Mouse (Mus musculus): ENCODE measurements around the gene Ell. TPM values are rescaled to one million over a fixed set of nuclear protein-coding genes. Genes with fewer than 3 reads are reported as not detected.

Gene Ell
- polyA plus RNA-seq, 1 experiment from 2014 or later, result 15.4 TPM

- Histone ChIP-seq H3K4me2 (replicated peaks; ENCODE audit: low read depth, low read length) (no peak overlapping the region), H3K27ac (ENCODE audit: low read depth, low read length) (no peak overlapping the region), H3K4me3 (ENCODE audit: low read depth, low read length) (peak overlapping the region; percentile 8; the same call in 1 of the 2 replicates), H3K4me1 (replicated peaks; ENCODE audit: control insufficient read depth, insufficient read depth, low read length) (peaks cover 7% of the 10 kb centered on the region), H3K9me3 (ENCODE audit: control insufficient read depth, low read length) (no peaks in the 10 kb centered on the region), H3K9ac (ENCODE audit: low read depth, low read length) (no peak overlapping the region), H3K36me3 (ENCODE audit: control insufficient read depth, insufficient read depth, low read length) (no peaks in the 10 kb centered on the region), H3K27me3 (ENCODE audit: control insufficient read depth, insufficient read depth, low read length) (peaks cover 96% of the 10 kb centered on the region)
- ATAC-seq (ENCODE audit: low FRiP score), result no peak
- WGBS, result 2% methylated on average over 21 of the region's 21 CpGs
- peak; percentile 44 for DNase-seq (ENCODE audit: low spot score)
These were observed 44.1 kb upstream of the Ell start for GRCm38 (mm10) chr8:70495001-70495770.

GRCm38 (mm10) chr8:70495771-70496062 is 43.5 kb upstream of the Ell start:
- peak; percentile 32 for DNase-seq (ENCODE audit: low spot score)
- Histone ChIP-seq H3K9me3 (ENCODE audit: control insufficient read depth, low read length) (no peaks in the 10 kb centered on the region), H3K36me3 (ENCODE audit: control insufficient read depth, insufficient read depth, low read length) (no peaks in the 10 kb centered on the region), H3K4me2 (replicated peaks; ENCODE audit: low read depth, low read length) (no peak overlapping the region), H3K27me3 (ENCODE audit: control insufficient read depth, insufficient read depth, low read length) (peaks cover 96% of the 10 kb centered on the region), H3K4me3 (ENCODE audit: low read depth, low read length) (no peak overlapping the region), H3K4me1 (replicated peaks; ENCODE audit: control insufficient read depth, insufficient read depth, low read length) (peaks cover 7% of the 10 kb centered on the region), H3K9ac (ENCODE audit: low read depth, low read length) (no peak overlapping the region), H3K27ac (ENCODE audit: low read depth, low read length) (no peak overlapping the region)
- WGBS, result 6% methylated on average over 12 of the region's 12 CpGs
- no peak for ATAC-seq (ENCODE audit: low FRiP score)

GRCm38 (mm10) chr8:70500386-70501301 is 38.6 kb upstream of the Ell start:
- H3K27me3 ChIP-seq (ENCODE audit: control insufficient read depth, insufficient read depth, low read length), result peaks cover 78% of the 10 kb centered on the region

GRCm38 (mm10) chr8:70501820-70502529 is 37.3 kb upstream of the Ell start:
- DNase-seq (ENCODE audit: low spot score) (no peak), ATAC-seq (ENCODE audit: low FRiP score) (no peak)
- H3K4me2 ChIP-seq (replicated peaks; ENCODE audit: low read depth, low read length), result no peak overlapping the region
- H3K27me3 ChIP-seq (ENCODE audit: control insufficient read depth, insufficient read depth, low read length), result peaks cover 65% of the 10 kb centered on the region
- no peak overlapping the region for H3K4me3 ChIP-seq (ENCODE audit: low read depth, low read length)
- peaks cover 9% of the 10 kb centered on the region for H3K4me1 ChIP-seq (replicated peaks; ENCODE audit: control insufficient read depth, insufficient read depth, low read length)
- peaks cover 2% of the 10 kb centered on the region; the same call in 1 of the 2 replicates for H3K36me3 ChIP-seq (ENCODE audit: control insufficient read depth, insufficient read depth, low read length)
- WGBS, result 13% methylated on average over 23 of the region's 23 CpGs
- no peak overlapping the region for H3K9ac ChIP-seq (ENCODE audit: low read depth, low read length)
- H3K27ac ChIP-seq (ENCODE audit: low read depth, low read length), result no peak overlapping the region
- no peaks in the 10 kb centered on the region for H3K9me3 ChIP-seq (ENCODE audit: control insufficient read depth, low read length)

More at GRCm38 (mm10) chr8:70500386-70501301, 38.6 kb upstream of the Ell start:
- WGBS, result 6% methylated on average over 39 of the region's 39 CpGs
- Histone ChIP-seq H3K4me3 (ENCODE audit: low read depth, low read length) (no peak overlapping the region), H3K4me1 (replicated peaks; ENCODE audit: control insufficient read depth, insufficient read depth, low read length) (peaks cover 6% of the 10 kb centered on the region), H3K9ac (ENCODE audit: low read depth, low read length) (no peak overlapping the region), H3K36me3 (ENCODE audit: control insufficient read depth, insufficient read depth, low read length) (peaks cover 2% of the 10 kb centered on the region; the same call in 1 of the 2 replicates), H3K27ac (ENCODE audit: low read depth, low read length) (no peak overlapping the region), H3K9me3 (ENCODE audit: control insufficient read depth, low read length) (no peaks in the 10 kb centered on the region), H3K4me2 (replicated peaks; ENCODE audit: low read depth, low read length) (no peak overlapping the region; the same call in 1 of the 2 replicates)
- ATAC-seq (ENCODE audit: low FRiP score), result no peak
- no peak for DNase-seq (ENCODE audit: low spot score)

- Histone ChIP-seq H3K4me1 (replicated peaks; ENCODE audit: control insufficient read depth, insufficient read depth, low read length) (peaks cover 9% of the 10 kb centered on the region), H3K4me2 (replicated peaks; ENCODE audit: low read depth, low read length) (no peak overlapping the region), H3K9me3 (ENCODE audit: control insufficient read depth, low read length) (no peaks in the 10 kb centered on the region), H3K4me3 (ENCODE audit: low read depth, low read length) (no peak overlapping the region), H3K27me3 (ENCODE audit: control insufficient read depth, insufficient read depth, low read length) (peaks cover 59% of the 10 kb centered on the region), H3K9ac (ENCODE audit: low read depth, low read length) (no peak overlapping the region), H3K36me3 (ENCODE audit: control insufficient read depth, insufficient read depth, low read length) (peaks cover 4% of the 10 kb centered on the region; the same call in 1 of the 2 replicates), H3K27ac (ENCODE audit: low read depth, low read length) (no peak overlapping the region)
- DNase-seq (ENCODE audit: low spot score), result no peak
- 31% methylated on average over 12 of the region's 12 CpGs for WGBS
- no peak for ATAC-seq (ENCODE audit: low FRiP score)
These were observed 36.7 kb upstream of the Ell start for GRCm38 (mm10) chr8:70502540-70502939.

GRCm38 (mm10) chr8:70503062-70503750 is 36.1 kb upstream of the Ell start:
- no peak for ATAC-seq (ENCODE audit: low FRiP score)
- H3K9me3 ChIP-seq (ENCODE audit: control insufficient read depth, low read length), result no peaks in the 10 kb centered on the region
- H3K36me3 ChIP-seq (ENCODE audit: control insufficient read depth, insufficient read depth, low read length), result peaks cover 7% of the 10 kb centered on the region
- peak; percentile 87 for DNase-seq (ENCODE audit: low spot score)
- H3K27me3 ChIP-seq (ENCODE audit: control insufficient read depth, insufficient read depth, low read length), result peaks cover 56% of the 10 kb centered on the region
- WGBS, result 12% methylated on average over 46 of the region's 46 CpGs
- H3K4me2 ChIP-seq (replicated peaks; ENCODE audit: low read depth, low read length), result no peak overlapping the region
- peaks cover 9% of the 10 kb centered on the region for H3K4me1 ChIP-seq (replicated peaks; ENCODE audit: control insufficient read depth, insufficient read depth, low read length)
- H3K27ac ChIP-seq (ENCODE audit: low read depth, low read length), result no peak overlapping the region
- H3K4me3 ChIP-seq (ENCODE audit: low read depth, low read length), result no peak overlapping the region
- no peak overlapping the region for H3K9ac ChIP-seq (ENCODE audit: low read depth, low read length)

GRCm38 (mm10) chr8:70504291-70504716 is 35.0 kb upstream of the Ell start:
- 0 out of 2 replicates have a peak overlapping the region, but pooled peaks have one; percentile 2 for H3K9ac ChIP-seq (ENCODE audit: low read depth, low read length)
- H3K4me3 ChIP-seq (ENCODE audit: low read depth, low read length), result no peak overlapping the region
- no peak overlapping the region for H3K27ac ChIP-seq (ENCODE audit: low read depth, low read length)
- peaks cover 10% of the 10 kb centered on the region for H3K36me3 ChIP-seq (ENCODE audit: control insufficient read depth, insufficient read depth, low read length)
- ATAC-seq (ENCODE audit: low FRiP score) (no peak), DNase-seq (ENCODE audit: low spot score) (peak; percentile 33)
- H3K4me1 ChIP-seq (replicated peaks; ENCODE audit: control insufficient read depth, insufficient read depth, low read length), result peaks cover 14% of the 10 kb centered on the region
- no peaks in the 10 kb centered on the region for H3K9me3 ChIP-seq (ENCODE audit: control insufficient read depth, low read length)
- no peak overlapping the region for H3K4me2 ChIP-seq (replicated peaks; ENCODE audit: low read depth, low read length)
- H3K27me3 ChIP-seq (ENCODE audit: control insufficient read depth, insufficient read depth, low read length), result peaks cover 45% of the 10 kb centered on the region
- WGBS, result 59% methylated on average over 16 of the region's 16 CpGs

- ATAC-seq (ENCODE audit: low FRiP score), result no peak
- Histone ChIP-seq H3K27me3 (ENCODE audit: control insufficient read depth, insufficient read depth, low read length) (peaks cover 39% of the 10 kb centered on the region), H3K9me3 (ENCODE audit: control insufficient read depth, low read length) (no peaks in the 10 kb centered on the region), H3K9ac (ENCODE audit: low read depth, low read length) (no peak overlapping the region), H3K4me2 (replicated peaks; ENCODE audit: low read depth, low read length) (no peak overlapping the region), H3K4me1 (replicated peaks; ENCODE audit: control insufficient read depth, insufficient read depth, low read length) (peaks cover 14% of the 10 kb centered on the region), H3K36me3 (ENCODE audit: control insufficient read depth, insufficient read depth, low read length) (peaks cover 10% of the 10 kb centered on the region), H3K27ac (ENCODE audit: low read depth, low read length) (no peak overlapping the region), H3K4me3 (ENCODE audit: low read depth, low read length) (no peak overlapping the region)
- 74% methylated on average over 3 of the region's 3 CpGs for WGBS
- peak; percentile 89 for DNase-seq (ENCODE audit: low spot score)
These were observed 34.4 kb upstream of the Ell start for GRCm38 (mm10) chr8:70504851-70505250.

All from hindbrain, embryonic 11.5 days (tissue).